Mouse (Mus musculus) CD4-positive, CD25-positive, alpha-beta regulatory T cell, adult 4 months (primary cell): ENCODE results near the gene 1700016C15Rik. TPM values are rescaled to one million over a fixed set of nuclear protein-coding genes. Genes with fewer than 3 reads are reported as not detected.
A peak's percentile ranks its signal among the peaks of the same experiment; 100 is the strongest.

Experiments
- ATAC-seq: one replicate; pipeline ENCODE4 v1.8.0; 2017
- polyA plus RNA-seq, 2 experiments: library from polyadenylated mRNA; unstranded; fragments of 100-300 nt; shearing (Covaris generic); gene quantifications; one replicate each; pipeline ENCODE4 v1.2.1; 2017

Gene 1700016C15Rik
- polyA plus RNA-seq, 2 experiments from 2014 or later, result not detected

- no peak for ATAC-seq
These were observed 12.4 kb upstream of the 1700016C15Rik start for GRCm38 (mm10) chr1:177717057-177717835.

DNA sequence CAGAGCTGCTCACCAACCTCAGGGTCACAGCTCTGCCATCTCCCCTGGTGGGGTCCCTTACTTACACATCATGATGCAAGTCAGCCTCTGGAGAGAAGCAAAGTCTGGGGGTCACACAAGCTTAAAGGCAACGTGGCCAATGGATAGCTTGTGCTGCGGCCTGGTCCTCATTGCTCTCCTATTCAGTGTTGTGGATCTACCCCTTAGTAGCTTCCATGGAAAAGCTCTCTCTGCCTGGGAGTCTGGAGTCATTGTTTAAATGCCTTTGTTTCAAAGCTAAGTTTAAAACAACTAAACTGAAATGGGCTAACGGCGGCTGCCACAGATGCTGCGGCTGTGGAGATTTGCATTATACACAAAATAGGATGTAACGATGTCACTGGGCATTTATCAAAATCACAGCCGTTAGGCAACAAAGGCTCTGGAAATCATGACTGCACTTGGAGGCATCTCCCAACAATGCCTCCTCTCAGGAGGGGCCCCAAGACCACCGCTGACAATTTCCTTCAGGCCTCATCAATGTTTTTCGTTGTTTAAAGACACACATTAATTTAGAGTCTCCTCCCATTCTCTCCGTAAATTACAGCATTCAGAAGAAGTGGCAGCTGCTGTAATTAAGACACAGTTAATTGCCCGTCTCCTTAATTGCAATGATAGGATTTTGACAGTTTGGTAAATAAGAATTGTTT lies 11.1 kb upstream of the 1700016C15Rik start:
- ATAC-seq, result no peak

DNA sequence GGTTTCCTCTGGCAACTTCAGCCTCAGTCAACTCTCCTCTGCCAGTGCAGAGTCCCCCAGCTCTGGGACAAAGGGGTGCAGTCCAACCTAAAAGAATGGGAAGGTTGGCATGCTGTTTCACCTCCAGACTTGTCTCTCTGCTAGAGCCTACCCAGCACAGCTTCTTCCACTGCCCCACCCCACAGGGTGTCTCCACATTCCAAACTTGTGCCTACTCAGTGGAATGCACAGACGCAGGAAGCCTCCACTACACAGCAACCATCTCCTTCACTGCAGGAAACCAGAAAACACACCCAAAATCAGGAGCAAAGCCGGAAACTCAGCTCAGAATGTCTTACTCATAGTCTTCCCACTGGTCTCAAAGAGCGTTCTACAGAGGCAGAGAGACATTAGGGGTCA lies 10.6 kb upstream of the 1700016C15Rik start:
- ATAC-seq, result no peak

DNA sequence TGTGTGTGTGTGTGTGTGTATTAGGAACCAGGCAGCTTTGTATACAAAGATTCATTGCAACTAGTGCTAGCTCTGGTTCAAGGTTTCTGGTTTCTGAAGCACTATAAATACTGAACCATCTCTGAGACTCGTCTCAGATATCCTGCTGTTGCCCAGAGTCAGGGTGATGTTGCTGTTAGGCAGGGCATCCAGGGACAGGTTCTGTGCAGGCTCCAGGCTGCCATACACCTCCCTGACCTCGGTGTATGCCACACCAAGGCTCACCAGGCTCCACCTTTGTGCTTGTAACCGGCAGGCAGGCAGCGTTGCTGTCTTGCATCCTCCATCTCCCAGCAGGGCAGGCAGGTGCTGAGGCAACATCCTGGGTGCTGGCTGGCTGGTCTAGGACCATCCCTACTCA lies 5.8 kb upstream of the 1700016C15Rik start:
- no peak for ATAC-seq

DNA sequence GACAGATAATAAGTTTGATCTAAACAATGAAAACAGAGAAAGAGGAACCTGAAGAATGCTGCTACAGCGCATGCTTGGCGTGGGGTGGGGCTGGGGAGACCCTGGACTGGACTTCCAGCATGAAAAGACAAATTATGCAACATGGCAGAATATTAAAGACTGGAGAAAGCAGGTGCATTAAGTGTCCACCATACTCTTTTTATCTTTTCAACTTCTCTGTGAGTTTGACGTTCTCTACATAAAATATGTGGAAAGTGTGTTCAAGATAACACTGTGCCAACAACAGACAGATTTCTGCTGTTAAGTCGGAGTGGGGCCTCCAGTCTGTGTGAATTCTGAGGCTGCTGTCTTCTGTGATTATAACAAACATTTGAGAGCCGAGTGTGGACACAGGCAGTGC lies 2.7 kb upstream of the 1700016C15Rik start:
- no peak for ATAC-seq

- ATAC-seq, result no peak
These were observed 1.6 kb upstream of the 1700016C15Rik start for GRCm38 (mm10) chr1:177727883-177728525.

DNA sequence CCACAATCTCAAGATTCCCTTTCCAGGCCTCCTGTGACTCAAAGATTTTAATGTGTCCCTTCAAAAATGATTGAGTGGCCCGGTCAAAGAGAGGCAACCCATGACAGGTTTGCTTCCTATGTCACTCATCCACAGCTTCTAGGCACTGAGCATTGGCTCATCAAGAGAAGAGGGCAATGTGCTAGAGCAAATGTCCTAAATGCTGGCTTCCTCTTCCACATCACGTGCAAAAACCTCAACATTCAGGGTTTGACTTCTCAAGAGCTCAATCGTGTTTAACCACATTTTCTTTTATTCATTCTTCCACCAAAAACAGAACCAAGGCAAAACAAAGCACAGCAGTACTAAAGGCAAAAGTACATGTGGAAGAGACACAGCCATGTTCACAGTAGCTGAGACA lies 2.4 kb downstream of the 1700016C15Rik start:
- no peak for ATAC-seq

DNA sequence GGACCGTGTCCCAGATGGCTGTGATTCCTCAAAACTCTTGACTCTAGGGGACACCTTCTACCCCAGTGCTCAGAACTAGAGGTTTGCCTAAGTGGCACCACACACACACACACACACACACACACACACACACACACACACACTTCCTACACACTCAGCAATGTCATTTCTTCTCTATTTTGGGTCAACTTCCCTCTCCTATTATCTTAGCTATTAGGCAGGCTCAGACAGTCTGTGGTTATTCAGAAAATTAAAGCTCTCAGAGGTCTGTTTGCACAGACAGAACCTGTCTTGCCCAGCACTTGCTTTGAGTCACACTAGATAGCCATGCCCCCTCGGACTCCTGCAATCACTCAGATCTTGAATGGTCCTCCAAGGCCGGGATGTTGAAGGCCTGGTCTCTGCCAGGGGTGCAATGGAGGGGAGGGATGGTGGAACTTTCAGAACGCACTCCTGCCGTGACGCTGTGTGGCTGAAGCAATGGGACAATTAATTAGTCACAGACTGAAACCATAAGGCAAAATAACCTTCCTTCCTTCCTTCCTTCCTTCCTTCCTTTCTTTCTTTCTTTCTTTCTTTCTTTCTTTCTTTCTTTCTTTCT lies 8.0 kb downstream of the 1700016C15Rik start:
- no peak for ATAC-seq

GRCm38 (mm10) chr1:177740707-177741106 lies 11.1 kb downstream of the 1700016C15Rik start:
- ATAC-seq, result no peak

DNA sequence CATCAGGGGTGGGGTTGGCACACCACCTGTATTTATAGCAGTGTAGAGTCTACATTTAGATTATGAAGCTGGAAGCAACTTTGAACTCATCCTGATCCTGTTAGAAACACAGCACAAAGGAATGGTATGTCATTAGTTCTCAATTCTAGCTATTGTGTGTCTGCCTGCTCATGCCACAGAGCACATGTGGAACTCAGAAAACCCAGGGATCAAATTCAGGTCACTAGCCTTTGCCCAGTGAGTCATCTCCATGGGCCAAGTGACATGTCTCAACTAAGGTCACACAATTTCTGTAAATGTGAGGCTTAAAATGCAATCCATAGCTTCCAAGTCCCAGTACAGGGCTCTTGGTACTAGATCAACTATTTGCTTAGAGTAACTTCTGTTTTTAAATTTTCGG lies 12.5 kb downstream of the 1700016C15Rik start:
- no peak for ATAC-seq

DNA sequence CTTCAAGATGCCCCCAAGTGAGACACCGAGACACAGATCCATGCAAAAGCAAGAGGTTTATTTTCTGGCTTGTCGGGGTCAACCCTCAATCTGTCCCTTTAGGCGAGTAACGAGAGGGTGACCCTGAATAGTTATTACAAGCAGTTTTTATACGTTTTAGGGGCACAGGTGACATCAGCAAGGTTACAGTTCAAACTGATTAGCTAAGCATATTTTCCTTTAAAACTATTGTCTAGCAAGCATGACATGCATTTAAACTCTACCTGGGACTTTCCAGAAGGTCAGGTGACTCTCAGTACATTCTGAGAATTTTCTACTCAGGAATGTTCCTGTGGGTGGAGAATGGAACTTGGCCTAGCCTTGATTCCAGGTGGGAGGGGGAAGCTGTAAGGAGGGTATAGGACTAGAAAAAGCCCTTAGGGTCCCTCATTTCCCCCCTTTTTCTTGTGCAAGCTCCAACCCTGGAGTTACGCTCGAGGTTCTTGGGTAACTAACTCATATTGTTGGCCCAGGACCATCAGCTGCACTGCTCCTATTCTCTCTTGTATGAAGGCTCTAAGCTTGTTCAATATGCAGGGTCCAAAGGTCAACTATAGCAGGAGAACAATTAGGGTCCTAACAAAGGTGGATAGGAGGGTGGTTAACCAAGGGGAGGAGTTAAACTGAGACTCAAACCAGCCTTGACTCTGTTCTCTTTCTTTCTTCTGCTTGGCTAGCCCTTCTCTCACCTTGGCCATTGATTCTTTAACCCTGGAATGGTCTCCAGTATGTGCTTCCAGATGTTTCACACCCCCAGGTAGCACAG lies 15.1 kb downstream of the 1700016C15Rik start:
- ATAC-seq, result no peak

- no peak for ATAC-seq
These were observed 18.4 kb downstream of the 1700016C15Rik start for GRCm38 (mm10) chr1:177747869-177748540.

- no peak for ATAC-seq
These were observed 23.9 kb downstream of the 1700016C15Rik start for GRCm38 (mm10) chr1:177753496-177753895.

- no peak for ATAC-seq
These were observed 27.6 kb downstream of the 1700016C15Rik start for GRCm38 (mm10) chr1:177757249-177757648.

DNA sequence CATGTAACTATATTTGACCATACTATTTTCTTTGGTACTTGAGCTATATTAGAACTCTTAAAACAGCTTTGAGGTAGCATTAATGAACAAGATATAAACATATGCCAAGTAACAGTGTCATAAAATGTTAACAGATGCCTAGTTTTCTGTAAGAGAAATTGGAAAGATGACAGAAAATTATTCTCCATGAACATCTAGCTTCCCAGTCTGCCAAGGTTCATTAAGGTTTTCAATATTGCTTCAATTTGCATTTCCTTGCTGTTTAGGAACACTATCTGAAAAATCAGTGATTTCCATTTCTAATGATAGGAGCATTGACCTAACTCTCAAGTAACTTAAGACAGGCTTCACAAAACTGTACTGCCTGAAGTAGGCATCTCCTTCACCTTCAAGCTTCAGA lies 39.3 kb downstream of the 1700016C15Rik start:
- no peak for ATAC-seq

DNA sequence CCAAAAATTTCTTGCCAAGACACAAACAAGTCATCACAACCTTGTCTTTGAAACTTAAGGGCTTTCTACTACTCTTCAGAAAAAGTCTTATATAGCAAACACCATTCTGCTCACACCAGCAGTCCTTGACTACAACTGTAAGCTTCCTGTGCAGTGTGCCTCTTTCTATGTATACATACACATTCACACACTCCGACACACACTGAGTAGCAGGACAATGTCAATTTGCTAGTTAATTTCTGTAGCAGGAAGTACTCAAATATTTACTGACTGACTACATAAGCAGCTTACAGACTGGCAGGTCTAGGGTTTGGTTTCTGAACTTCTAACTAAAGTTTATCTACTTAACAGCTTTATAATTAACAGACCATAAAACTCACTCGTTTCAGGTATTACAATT lies 47.8 kb downstream of the 1700016C15Rik start:
- ATAC-seq, result no peak

GRCm38 (mm10) chr1:177792835-177793234 lies 63.2 kb downstream of the 1700016C15Rik start:
- peak; percentile 11 for ATAC-seq

DNA sequence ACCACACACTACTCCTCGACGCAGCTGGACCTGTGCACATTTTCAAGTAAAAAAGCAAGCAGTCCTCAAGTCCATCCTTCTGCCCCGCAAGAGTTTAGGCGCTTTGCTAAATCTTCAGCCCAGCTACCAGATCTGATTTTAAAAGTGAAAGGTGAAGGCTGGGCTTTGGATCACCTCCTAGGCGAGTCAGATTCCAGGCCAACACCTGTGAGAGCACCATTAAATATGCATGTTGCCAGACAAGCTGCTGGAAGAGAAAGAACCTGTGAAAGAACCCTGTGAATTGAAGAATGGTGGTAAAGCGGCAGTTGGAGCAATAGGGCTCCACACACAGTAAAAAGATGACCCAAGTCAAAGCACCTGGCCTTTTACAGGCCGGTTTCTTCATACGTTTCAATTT lies 65.3 kb downstream of the 1700016C15Rik start:
- ATAC-seq, result no peak

DNA sequence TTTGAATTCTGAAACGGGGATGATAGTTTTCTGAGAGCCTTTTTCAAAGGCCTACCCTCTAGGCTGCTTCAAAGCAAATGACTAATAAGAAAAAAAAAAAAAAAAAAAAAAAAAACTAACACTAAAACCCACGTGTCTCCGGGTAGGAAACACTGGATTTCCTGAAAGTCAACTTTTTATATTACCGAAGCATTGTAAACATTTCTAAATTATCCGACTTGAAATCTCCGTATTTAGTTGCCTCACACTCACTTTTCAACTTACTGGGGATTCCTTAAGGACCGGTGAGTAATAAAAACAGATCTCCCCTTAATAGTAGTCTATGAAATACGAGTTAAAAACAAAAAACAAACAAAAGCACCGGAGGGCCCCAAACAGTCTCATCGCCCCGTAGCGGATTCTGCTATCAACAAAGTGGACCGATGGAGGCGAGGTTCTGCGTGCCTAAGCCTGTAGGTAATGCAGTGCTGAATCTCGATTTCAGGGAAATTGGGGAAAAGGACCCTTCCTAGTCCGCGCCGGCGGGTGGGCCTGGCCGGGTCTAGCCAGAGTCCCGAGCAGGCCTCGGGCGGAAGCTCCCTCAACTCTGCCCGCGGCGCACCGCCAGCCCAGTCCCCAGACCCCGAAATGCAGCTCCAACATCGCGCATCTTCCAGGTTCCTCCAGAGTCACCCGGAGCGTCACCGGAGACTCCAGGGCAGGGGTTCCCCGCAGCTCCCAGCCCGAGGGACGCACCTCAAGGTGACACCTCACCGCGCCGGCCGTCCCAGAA lies 66.0 kb downstream of the 1700016C15Rik start:
- ATAC-seq, result peak; percentile 14

- peak; percentile 83 for ATAC-seq
These were observed 66.8 kb downstream of the 1700016C15Rik start, which contains the start of gene Adss for GRCm38 (mm10) chr1:177796193-177796939. Gene Adss (minus strand): TSS chr1:177796511.
